Mouse (Mus musculus) c-Kit-positive CD71-positive TER-119-positive erythroid progenitor cells, embryonic 14.5 days (primary cell): ENCODE results near the gene Cpsf6.

Source experiments
- DNase-seq: peaks from one replicate; pipeline ENCODE4 v3.0.0-alpha.2; 2013; ENCODE audit warnings: low spot score

Gene Cpsf6

DNA sequence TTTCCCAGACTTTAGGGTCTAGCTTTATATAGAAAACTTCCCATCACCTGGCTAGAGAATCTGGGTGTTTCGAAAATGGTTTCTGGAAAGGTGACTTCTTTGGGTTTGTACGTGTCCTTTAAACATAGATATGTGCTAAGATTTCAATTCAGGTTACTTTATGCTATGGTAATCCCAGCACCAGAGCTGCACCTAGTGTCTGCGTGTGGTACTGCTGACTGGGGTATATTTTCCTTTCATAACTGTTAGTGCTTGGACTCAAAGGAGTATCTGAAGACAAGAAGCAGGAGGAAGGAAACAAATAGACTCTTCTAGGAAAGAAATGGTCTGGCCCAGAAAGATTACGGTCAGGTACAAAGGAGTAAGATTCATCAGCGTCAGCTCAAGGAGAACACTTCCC, 49.3 kb downstream of the Cpsf6 start:
- peak; percentile 9 for DNase-seq

DNA sequence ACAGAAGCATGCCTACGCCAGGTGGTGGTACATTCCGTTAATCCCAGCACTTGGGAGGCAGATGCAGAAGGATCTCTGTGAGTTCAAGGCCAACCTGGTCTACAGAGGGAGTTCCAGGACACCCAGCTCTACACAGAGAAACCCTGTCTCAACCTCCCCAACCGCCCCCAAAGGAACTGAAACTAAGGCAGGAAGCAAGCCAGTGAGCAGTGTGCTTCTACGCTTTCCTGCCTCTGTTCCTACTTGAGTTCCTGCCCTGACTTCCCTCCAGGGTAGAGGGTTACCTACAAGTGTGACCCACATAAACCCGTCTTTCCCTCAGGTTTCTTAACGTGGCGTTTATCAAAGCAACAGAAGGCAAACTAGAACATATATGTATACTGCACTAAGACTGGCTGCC, 56.0 kb downstream of the Cpsf6 start:
- DNase-seq, result no peak

DNA sequence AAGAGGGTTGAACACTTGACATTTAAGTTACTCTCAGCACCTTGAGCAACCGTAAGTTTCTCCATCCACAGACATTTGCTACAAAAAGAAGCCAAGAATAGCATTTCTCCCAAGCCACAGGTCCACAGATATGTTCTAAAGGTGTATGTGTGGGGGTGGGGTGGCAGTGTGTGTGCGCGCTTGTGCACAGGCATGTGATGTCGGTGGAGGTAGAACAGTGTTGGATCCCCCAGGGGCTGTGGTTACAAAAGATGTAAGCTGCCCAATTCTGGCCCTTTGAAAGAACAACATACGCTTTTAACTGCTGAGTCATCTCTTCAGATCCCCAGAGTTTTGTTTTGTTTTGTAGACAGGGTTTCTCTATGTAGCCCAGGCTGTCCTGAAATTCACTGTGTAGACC, 57.2 kb downstream of the Cpsf6 start:
- no peak for DNase-seq

DNA sequence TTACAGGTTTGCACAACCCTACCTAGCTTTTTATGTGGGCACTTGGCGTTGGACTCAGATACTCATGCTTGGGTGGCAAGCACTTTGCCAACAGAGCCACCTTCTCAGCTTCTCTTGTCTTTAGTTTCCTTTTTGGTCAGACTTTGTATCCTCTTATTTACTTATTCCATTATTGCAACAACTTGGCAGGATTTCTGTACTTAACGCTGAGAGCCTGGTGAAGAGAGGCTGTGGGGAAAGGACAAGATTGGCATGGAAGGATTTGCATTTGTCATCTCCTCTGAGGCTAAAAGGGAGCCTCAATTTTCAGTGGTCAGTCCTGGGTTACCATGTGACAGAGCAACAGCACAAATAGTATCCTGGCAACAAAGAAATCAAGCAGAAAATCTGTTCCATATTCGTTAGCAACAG, 59.2 kb downstream of the Cpsf6 start:
- DNase-seq, result no peak

DNA sequence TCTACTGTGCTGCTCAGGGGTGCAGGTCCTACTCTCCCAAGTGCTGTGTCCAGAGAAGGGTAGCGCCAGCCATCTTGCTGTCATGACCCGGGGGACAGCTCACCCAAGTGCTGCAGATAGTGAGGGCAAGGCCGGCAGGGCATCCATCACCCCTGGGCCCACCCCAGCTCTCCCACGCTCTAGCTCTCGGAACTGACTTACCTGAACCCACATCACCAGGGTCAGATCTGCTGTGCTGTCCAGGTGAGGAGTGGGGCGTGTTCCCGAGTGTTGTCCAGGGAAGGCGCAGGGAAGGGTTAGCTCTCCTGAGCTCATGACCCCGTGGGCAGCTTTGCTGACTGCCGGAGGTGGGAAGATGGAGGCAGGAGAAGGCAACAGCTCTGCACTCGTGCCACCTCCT, 63.4 kb downstream of the Cpsf6 start:
- no peak for DNase-seq

DNA sequence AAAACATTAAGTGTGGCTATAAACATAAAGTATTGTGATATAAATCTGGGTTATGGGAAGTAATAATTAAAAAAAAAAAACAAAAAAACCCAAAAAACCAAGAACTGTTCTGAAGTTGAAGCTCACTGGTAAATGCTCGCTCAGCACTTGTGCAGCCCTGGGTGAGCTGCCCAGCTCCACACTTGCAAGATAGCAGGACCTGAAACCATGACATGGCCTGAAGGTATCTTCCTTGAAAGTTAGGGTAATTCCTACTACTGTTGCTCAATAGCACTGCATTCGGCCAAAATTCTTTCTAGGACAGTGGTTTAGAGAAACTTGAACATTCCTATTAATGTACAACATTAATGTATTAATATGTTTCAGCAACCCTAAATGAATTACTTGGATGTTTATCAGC, 66.7 kb downstream of the Cpsf6 start:
- DNase-seq, result no peak

DNA sequence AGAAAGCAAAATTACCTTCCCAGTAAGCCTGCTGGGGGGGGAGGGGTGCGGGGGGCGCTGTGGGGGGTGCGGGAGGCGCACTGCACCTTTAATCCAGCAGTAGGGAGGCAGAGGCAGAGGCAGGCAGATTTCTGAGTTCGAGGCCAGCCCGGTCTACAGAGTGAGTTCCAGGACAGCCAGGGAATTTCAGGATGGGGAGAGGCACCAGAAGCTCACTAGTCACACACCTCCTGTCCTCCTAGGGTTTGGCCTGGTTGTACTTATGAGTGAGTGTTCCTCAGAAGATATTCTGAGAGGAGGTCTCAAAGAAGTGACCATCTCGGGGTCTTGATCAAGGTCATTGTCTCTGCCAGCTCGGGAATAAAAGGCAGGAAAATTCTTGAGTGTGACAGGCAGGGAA, 67.6 kb downstream of the Cpsf6 start:
- no peak for DNase-seq

DNA sequence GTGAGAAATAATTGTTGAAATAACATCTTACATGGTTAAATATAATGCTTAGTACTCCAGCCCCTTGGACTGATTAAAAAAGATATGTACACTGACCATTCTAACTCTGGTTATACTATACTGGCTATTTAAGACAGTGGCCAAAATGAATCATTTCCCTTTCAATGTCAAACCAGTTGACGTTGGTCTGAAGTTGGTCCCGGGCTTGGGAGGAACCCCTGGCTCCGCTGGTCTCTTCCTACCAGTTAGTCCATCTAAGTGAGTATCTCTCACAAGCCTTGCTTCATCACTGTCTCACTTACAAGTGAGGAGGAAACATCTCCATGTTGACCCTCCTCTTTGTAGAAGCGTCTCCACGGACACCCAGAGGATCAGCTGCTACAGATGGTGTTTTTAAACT, 75.4 kb downstream of the Cpsf6 start:
- DNase-seq, result no peak

DNA sequence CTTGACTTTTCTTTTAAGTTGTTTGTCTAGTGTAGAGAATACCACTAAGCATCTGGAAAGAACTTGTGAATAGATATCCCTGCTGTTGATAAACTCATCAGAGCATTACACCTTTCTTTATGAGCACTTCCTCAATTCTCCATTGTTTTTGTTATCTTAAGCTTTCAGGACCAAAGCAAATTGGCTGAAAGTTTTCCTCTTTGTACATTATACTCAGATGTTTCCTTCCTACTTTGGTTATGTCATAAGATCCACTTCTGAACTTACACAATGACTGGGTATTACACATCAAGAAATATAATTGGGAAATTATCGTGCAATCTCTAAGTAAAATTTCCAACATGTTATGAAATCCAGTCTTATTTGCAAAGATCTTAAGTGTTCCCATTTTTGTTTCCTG, 78.1 kb downstream of the Cpsf6 start:
- DNase-seq, result no peak

DNA sequence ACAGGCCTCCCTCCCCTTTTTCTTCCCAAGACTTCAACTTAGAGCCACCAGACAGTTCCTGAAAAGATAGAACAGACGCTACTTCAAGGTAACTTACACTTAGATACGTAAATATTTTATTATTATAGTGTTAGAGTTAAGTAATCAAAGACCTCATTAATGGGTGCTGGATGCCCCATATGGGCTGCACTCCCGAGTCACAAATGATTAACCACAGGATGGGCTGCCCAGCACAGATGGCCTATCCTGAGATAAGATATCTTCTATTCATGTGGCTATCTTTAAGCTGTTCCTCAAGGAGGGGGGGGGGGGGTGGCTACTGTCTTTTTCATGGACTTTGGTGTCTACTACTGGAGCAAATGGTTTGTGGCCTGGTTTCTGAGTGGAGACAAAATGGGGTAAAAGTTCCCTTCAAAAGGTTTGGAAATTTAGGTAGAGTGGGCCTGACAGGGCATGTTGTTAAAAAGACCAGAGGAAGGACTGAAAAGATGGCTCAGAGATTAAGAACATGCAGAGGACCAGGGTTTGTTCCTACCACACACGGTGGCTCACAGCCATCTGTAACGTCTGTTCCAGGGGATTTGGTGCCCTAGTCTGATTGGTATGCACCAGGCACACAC, 79.8 kb downstream of the Cpsf6 start:
- no peak for DNase-seq

DNA sequence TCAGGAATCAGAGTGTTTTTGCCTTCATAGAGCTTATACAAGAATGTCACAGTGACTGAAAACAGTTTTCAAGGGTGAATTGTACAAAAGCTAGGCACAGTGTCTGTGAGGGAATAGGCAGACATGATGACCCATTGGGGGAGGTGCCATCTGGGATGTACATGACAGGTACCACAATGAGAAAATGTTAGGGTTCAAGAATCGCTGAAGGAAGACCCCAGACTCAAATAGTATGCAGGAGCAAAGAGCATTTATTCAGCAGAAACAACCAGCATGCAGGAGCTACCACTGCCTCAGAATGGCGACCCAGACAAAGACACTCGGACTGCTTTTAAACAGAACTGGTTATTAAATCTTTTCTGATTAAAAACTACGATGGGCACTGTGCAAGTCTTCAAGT, 80.7 kb downstream of the Cpsf6 start:
- no peak for DNase-seq

DNA sequence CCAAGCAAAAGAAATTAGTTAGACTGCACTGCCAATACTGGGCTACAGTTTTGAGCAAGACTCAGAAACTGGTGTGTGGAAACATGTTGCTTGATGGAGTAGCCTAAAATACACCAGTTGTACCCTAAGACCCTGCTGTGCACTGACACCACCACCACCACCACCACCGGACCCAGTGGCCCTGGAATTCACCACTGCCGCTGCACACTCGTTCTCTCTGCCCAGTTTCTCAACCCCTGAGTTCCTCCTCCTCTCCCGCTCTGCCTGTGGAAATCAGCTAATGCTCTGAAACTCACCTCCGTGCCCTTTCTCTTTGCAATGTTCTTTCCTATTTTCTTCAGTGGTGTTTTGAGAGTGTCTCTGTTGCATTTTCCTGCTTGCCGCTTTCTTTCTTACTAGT, 81.5 kb downstream of the Cpsf6 start:
- no peak for DNase-seq
